Mouse (Mus musculus): ENCODE data around the gene Galnt7. TPM values are rescaled to one million over a fixed set of nuclear protein-coding genes. Genes with fewer than 3 reads are reported as not detected.
"Not testable (repeated sequence)": the region's sequence is repeated elsewhere in the genome, so short reads cannot be mapped to it uniquely, and the experiment has no call there.

The Galnt7 gene
- polyA plus RNA-seq, 2 experiments = 7.8 to 11.2 TPM

- 100% methylated on average over 1 of the region's 1 CpGs for WGBS
- Histone ChIP-seq H3K27me3 (ENCODE audit: control insufficient read depth, insufficient read depth, low read length) (no peaks in the 10 kb centered on the region), H3K4me1 (ENCODE audit: control insufficient read depth, insufficient read depth, low read length) (no peaks in the 10 kb centered on the region), H3K36me3 (ENCODE audit: control insufficient read depth, insufficient read depth, low read length) (0 out of 2 replicates have a peak, but pooled peaks cover 4% of the 10 kb centered on the region), H3K4me3 (replicated peaks; ENCODE audit: low read length) (no peak overlapping the region), H3K4me2 (replicated peaks; ENCODE audit: low read depth, low read length, severe bottlenecking) (no peak overlapping the region), H3K27ac (replicated peaks; ENCODE audit: low read depth, low read length) (no peak overlapping the region), H3K9ac (ENCODE audit: low read depth, low read length, severe bottlenecking) (no peak overlapping the region), H3K9me3 (ENCODE audit: control insufficient read depth, low read length) (no peaks in the 10 kb centered on the region)
- no peak for DNase-seq (ENCODE audit: low spot score)
- TF ChIP-seq POLR2A (IDR thresholded peaks at IDR 0.05; ENCODE audit: borderline replicate concordance, extremely low read depth, insufficient read depth, insufficient read length) = no peak
- no peak for ATAC-seq (ENCODE audit: low FRiP score, low read depth)
Observed at GRCm38 (mm10) chr8:57528036-57528435, 124.8 kb downstream of the Galnt7 start.

- Histone ChIP-seq H3K9me3 (ENCODE audit: control insufficient read depth, low read length) (no peaks in the 10 kb centered on the region), H3K4me3 (replicated peaks; ENCODE audit: low read length) (no peak overlapping the region), H3K27me3 (ENCODE audit: control insufficient read depth, insufficient read depth, low read length) (no peaks in the 10 kb centered on the region), H3K4me1 (ENCODE audit: control insufficient read depth, insufficient read depth, low read length) (no peaks in the 10 kb centered on the region), H3K4me2 (replicated peaks; ENCODE audit: low read depth, low read length, severe bottlenecking) (no peak overlapping the region), H3K36me3 (ENCODE audit: control insufficient read depth, insufficient read depth, low read length) (peaks cover 16% of the 10 kb centered on the region), H3K27ac (replicated peaks; ENCODE audit: low read depth, low read length) (no peak overlapping the region), H3K9ac (ENCODE audit: low read depth, low read length, severe bottlenecking) (no peak overlapping the region)
- 88% methylated on average over 12 of the region's 12 CpGs for WGBS
- no peak for TF ChIP-seq POLR2A (IDR thresholded peaks at IDR 0.05; ENCODE audit: borderline replicate concordance, extremely low read depth, insufficient read depth, insufficient read length)
- no peak for DNase-seq (ENCODE audit: low spot score)
- no peak for ATAC-seq (ENCODE audit: low FRiP score, low read depth)
Observed at GRCm38 (mm10) chr8:57520186-57520786, 132.5 kb downstream of the Galnt7 start.

GRCm38 (mm10) chr8:57517723-57518122 lies 135.1 kb downstream of the Galnt7 start:
- H3K4me2 ChIP-seq (replicated peaks; ENCODE audit: low read depth, low read length, severe bottlenecking) = no peak overlapping the region
- H3K4me1 ChIP-seq (ENCODE audit: control insufficient read depth, insufficient read depth, low read length) = peaks cover 5% of the 10 kb centered on the region; the same call in 1 of the 2 replicates
- WGBS = 85% methylated on average over 3 of the region's 3 CpGs
- DNase-seq (ENCODE audit: low spot score) = no peak
- no peak for TF ChIP-seq POLR2A (IDR thresholded peaks at IDR 0.05; ENCODE audit: borderline replicate concordance, extremely low read depth, insufficient read depth, insufficient read length)
- no peaks in the 10 kb centered on the region for H3K9me3 ChIP-seq (ENCODE audit: control insufficient read depth, low read length)
- no peak for ATAC-seq (ENCODE audit: low FRiP score, low read depth)
- no peak overlapping the region for H3K9ac ChIP-seq (ENCODE audit: low read depth, low read length, severe bottlenecking)
- peaks cover 33% of the 10 kb centered on the region for H3K36me3 ChIP-seq (ENCODE audit: control insufficient read depth, insufficient read depth, low read length)
- no peaks in the 10 kb centered on the region for H3K27me3 ChIP-seq (ENCODE audit: control insufficient read depth, insufficient read depth, low read length)
- H3K27ac ChIP-seq (replicated peaks; ENCODE audit: low read depth, low read length) = no peak overlapping the region
- H3K4me3 ChIP-seq (replicated peaks; ENCODE audit: low read length) = no peak overlapping the region

GRCm38 (mm10) chr8:57516685-57517084 lies 136.1 kb downstream of the Galnt7 start:
- ATAC-seq (ENCODE audit: low FRiP score, low read depth); H3K9me3 ChIP-seq (ENCODE audit: control insufficient read depth, low read length); H3K9ac ChIP-seq (ENCODE audit: low read depth, low read length, severe bottlenecking); H3K4me1 ChIP-seq (ENCODE audit: control insufficient read depth, insufficient read depth, low read length); H3K4me2 ChIP-seq (replicated peaks; ENCODE audit: low read depth, low read length, severe bottlenecking); DNase-seq (ENCODE audit: low spot score); H3K4me3 ChIP-seq (replicated peaks; ENCODE audit: low read length); H3K27ac ChIP-seq (replicated peaks; ENCODE audit: low read depth, low read length); H3K27me3 ChIP-seq (ENCODE audit: control insufficient read depth, insufficient read depth, low read length): not testable (repeated sequence)
- WGBS = 93% methylated on average over 5 of the region's 5 CpGs
- H3K36me3 ChIP-seq (ENCODE audit: control insufficient read depth, insufficient read depth, low read length) = peaks cover 33% of the 10 kb centered on the region

- Histone ChIP-seq H3K36me3 (ENCODE audit: control insufficient read depth, insufficient read depth, low read length) (peaks cover 31% of the 10 kb centered on the region), H3K4me2 (replicated peaks; ENCODE audit: low read depth, low read length, severe bottlenecking) (peak overlapping the region; percentile 58), H3K9ac (ENCODE audit: low read depth, low read length, severe bottlenecking) (peak overlapping the region; percentile 99), H3K4me3 (replicated peaks; ENCODE audit: low read length) (peak overlapping the region; percentile 68)
- H3K9me3 ChIP-seq (ENCODE audit: control insufficient read depth, low read length); H3K4me1 ChIP-seq (ENCODE audit: control insufficient read depth, insufficient read depth, low read length); H3K27me3 ChIP-seq (ENCODE audit: control insufficient read depth, insufficient read depth, low read length); DNase-seq (ENCODE audit: low spot score); H3K27ac ChIP-seq (replicated peaks; ENCODE audit: low read depth, low read length); ATAC-seq (ENCODE audit: low FRiP score, low read depth): not testable (repeated sequence)
- 8% methylated on average over 9 of the region's 10 CpGs for WGBS
Observed at GRCm38 (mm10) chr8:57513178-57513661, 139.6 kb downstream of the Galnt7 start.

All from limb, embryonic 14.5 days (tissue).